ENCODE assay signal across 8 mouse cellular contexts in the genomic region with DNA sequence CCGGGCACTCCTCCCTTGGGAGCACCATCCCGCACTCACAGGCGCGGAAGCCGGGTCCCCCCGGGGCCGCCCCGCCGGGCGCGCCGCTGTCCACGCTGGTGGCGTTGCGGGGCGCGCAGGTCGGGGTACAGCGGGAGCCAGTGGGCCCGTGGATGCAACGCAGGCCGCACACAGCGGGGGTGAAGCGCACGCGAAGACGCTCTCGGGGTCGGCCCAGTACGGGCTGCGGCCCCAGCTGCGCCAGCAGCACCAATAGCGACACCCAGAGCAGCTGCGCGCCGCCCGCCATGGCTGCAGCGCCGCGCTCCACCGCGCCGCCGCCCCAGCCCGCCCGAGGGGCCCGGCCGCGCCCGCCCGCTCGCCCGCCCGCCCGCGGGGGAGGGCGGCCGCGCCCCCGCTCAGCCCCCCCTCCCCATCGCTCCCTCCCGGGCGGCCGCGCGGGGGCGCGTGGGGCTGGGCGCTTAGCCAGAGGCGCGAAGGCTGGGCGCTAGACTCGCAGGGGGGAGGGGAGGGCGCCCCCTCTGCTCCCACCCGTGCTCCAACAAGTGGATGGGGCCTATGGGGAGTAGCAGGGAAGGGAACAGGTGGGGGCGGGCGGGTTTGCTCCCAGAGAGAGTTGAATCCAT. TPM values are rescaled to one million over a fixed set of nuclear protein-coding genes. Genes with fewer than 3 reads are reported as not detected.
DNase-seq lines count a peak whose midpoint lies in the region; ATAC-seq and TF ChIP-seq lines count a peak whose summit lies in the region.

No protein-coding gene starts in this region.

- H3K27me3 ChIP-seq in heart, embryonic 14.5 days (ENCODE audit: control insufficient read depth, insufficient read depth, low read length) = peaks cover 93% of the 10 kb centered on the region
- peaks cover 60% of the 10 kb centered on the region for H3K27me3 ChIP-seq in limb, embryonic 14.5 days (ENCODE audit: control insufficient read depth, insufficient read depth, low read length)
- H3K27me3 ChIP-seq in neural tube, embryonic 14.5 days (ENCODE audit: control insufficient read depth, insufficient read depth, low read length) = peaks cover 70% of the 10 kb centered on the region

- DNase-seq in layer of hippocampus, adult 2 months (ENCODE audit: low spot score in 2 of 2) = no peak
- DNase-seq in layer of hippocampus, postnatal 25 days (ENCODE audit: extremely low spot score in 1 of 2, low spot score in 1 of 2) = no peak
- DNase-seq in ZHBTc4 (ENCODE audit: low read depth, low spot score) (peak; percentile 46), adipocyte (ENCODE audit: low spot score) (no peak)
- DNase-seq in limb, embryonic 14.5 days (ENCODE audit: low spot score) = no peak
- DNase-seq in frontal cortex, postnatal 25 days (ENCODE audit: low spot score in 2 of 2) = no peak

- peaks cover 5% of the 10 kb centered on the region; the same call in 1 of the 2 replicates for H3K36me3 ChIP-seq in heart, embryonic 14.5 days (ENCODE audit: control insufficient read depth, insufficient read depth, low read length)
- H3K36me3 ChIP-seq in limb, embryonic 14.5 days (ENCODE audit: control insufficient read depth, insufficient read depth, low read length) = no peaks in the 10 kb centered on the region
- no peaks in the 10 kb centered on the region for H3K36me3 ChIP-seq in neural tube, embryonic 14.5 days (ENCODE audit: control insufficient read depth, insufficient read depth, low read length)

- WGBS in heart, embryonic 14.5 days = 1% methylated on average over 62 of the region's 77 CpGs
- 5% methylated on average over 70 of the region's 77 CpGs for WGBS in limb, embryonic 14.5 days
- under 1% methylated on average over 25 of the region's 77 CpGs for WGBS in neural tube, embryonic 14.5 days

- H3K4me3 ChIP-seq in layer of hippocampus, adult 2 months = peak overlapping the region; percentile 58
- H3K4me3 ChIP-seq in heart, embryonic 14.5 days (ENCODE audit: control insufficient read depth in 1 of 2, insufficient read depth in 1 of 2, low read depth in 1 of 2, low read length in 2 of 2) = peak overlapping the region; percentile 62 to 71
- peak overlapping the region; percentile 50 for H3K4me3 ChIP-seq in limb, embryonic 14.5 days (replicated peaks; ENCODE audit: low read length)
- H3K4me3 ChIP-seq in neural tube, embryonic 14.5 days (ENCODE audit: low read depth, low read length) = peak overlapping the region; percentile 38

- peak overlapping the region; percentile 86 for H3K4me2 ChIP-seq in heart, embryonic 14.5 days (ENCODE audit: low read length)
- H3K4me2 ChIP-seq in limb, embryonic 14.5 days (replicated peaks; ENCODE audit: low read depth, low read length, severe bottlenecking) = peak overlapping the region; percentile 94
- H3K4me2 ChIP-seq in neural tube, embryonic 14.5 days (ENCODE audit: low read depth, low read length) = peak overlapping the region; percentile 81

- peak overlapping the region; percentile 78 for H3K9ac ChIP-seq in heart, embryonic 14.5 days (ENCODE audit: low read length)
- H3K9ac ChIP-seq in limb, embryonic 14.5 days (ENCODE audit: low read depth, low read length, severe bottlenecking) = peak overlapping the region; percentile 63
- peak overlapping the region; percentile 57 for H3K9ac ChIP-seq in neural tube, embryonic 14.5 days (replicated peaks; ENCODE audit: low read depth, low read length)

- peaks cover 14 to 65% of the 10 kb centered on the region in 2 experiments; a peak in 3 of 4 replicates for H3K4me1 ChIP-seq in heart, embryonic 14.5 days (ENCODE audit: control insufficient read depth in 2 of 2, insufficient read depth in 2 of 2, low read length in 2 of 2)
- H3K4me1 ChIP-seq in limb, embryonic 14.5 days (ENCODE audit: control insufficient read depth, insufficient read depth, low read length) = peaks cover 49% of the 10 kb centered on the region
- H3K4me1 ChIP-seq in neural tube, embryonic 14.5 days (ENCODE audit: control insufficient read depth, insufficient read depth, low read length) = peaks cover 24% of the 10 kb centered on the region; the same call in 1 of the 2 replicates

- peak overlapping the region; percentile 79 for H3K27ac ChIP-seq in layer of hippocampus, adult 2 months
- H3K27ac ChIP-seq in heart, embryonic 14.5 days (replicated peaks in 1 of 2; ENCODE audit: control insufficient read depth in 1 of 2, insufficient read depth in 1 of 2, low read depth in 2 of 2, low read length in 2 of 2) = peak overlapping the region; percentile 71 to 82
- 0 out of 2 replicates have a peak overlapping the region, but pooled peaks have one; percentile 30 for H3K27ac ChIP-seq in limb, embryonic 14.5 days (replicated peaks; ENCODE audit: low read depth, low read length)
- H3K27ac ChIP-seq in neural tube, embryonic 14.5 days (ENCODE audit: low read depth, low read length) = no peak overlapping the region

- no peaks in the 10 kb centered on the region for H3K9me3 ChIP-seq in heart, embryonic 14.5 days (ENCODE audit: control insufficient read depth, low read length)
- H3K9me3 ChIP-seq in limb, embryonic 14.5 days (ENCODE audit: control insufficient read depth, low read length) = no peaks in the 10 kb centered on the region
- no peaks in the 10 kb centered on the region for H3K9me3 ChIP-seq in neural tube, embryonic 14.5 days (ENCODE audit: control insufficient read depth, low read length)

- no peak for TF ChIP-seq CTCF in layer of hippocampus, adult 2 months (conservative IDR thresholded peaks at IDR 0.05)

- peak; percentile 2; the same call in 1 of the 2 replicates for ATAC-seq in heart, embryonic 14.5 days (ENCODE audit: insufficient number of reproducible peaks, insufficient read depth, low FRiP score, low read depth)
- no peak for ATAC-seq in limb, embryonic 14.5 days (ENCODE audit: low FRiP score, low read depth)
- ATAC-seq in neural tube, embryonic 14.5 days (ENCODE audit: low read depth) = no peak

- TF ChIP-seq POLR2A in limb, embryonic 14.5 days (IDR thresholded peaks at IDR 0.05; ENCODE audit: borderline replicate concordance, extremely low read depth, insufficient read depth, insufficient read length) = no peak

RNA-seq across cellular contexts. Expression of gene Ltbp4, which starts 4.1 kb away (rescaled TPM):
- 10 to 100 TPM; 54.5 to 54.8 TPM for total RNA-seq in layer of hippocampus, adult 2 months (2021)
- 10 to 100 TPM; 47.2 to 61.7 TPM for total RNA-seq in layer of hippocampus, postnatal 25 days (2021)
- polyA plus RNA-seq in heart, embryonic 14.5 days (2014; fragmentation: Nextera tagmentation; extraction: Ambion mirVana) = 47.7 and 55.1 TPM in 2 replicates
- 86.0 and 107 TPM in 2 replicates for polyA plus RNA-seq in limb, embryonic 14.5 days (2012; rRNA removed)
- polyA plus RNA-seq in limb, embryonic 14.5 days (2014; fragmentation: Nextera tagmentation; extraction: Ambion mirVana) = 54.3 and 57.1 TPM in 2 replicates
- polyA plus RNA-seq in neural tube, embryonic 14.5 days (2014; fragmentation: Nextera tagmentation; extraction: Ambion mirVana) = 5.8 and 11.5 TPM in 2 replicates

RNA-seq across cellular contexts. Expression of gene Shkbp1, which starts 22.4 kb away (rescaled TPM):
- 10 to 100 TPM; 29.4 to 42.9 TPM for total RNA-seq in layer of hippocampus, adult 2 months (2021)
- total RNA-seq in layer of hippocampus, postnatal 25 days (2021) = 10 to 100 TPM; 19.7 to 30.4 TPM
- polyA plus RNA-seq in heart, embryonic 14.5 days (2014; fragmentation: Nextera tagmentation; extraction: Ambion mirVana) = 18.3 and 22.0 TPM in 2 replicates
- polyA plus RNA-seq in limb, embryonic 14.5 days (2012; rRNA removed) = 58.7 and 80.6 TPM in 2 replicates
- 30.5 and 35.5 TPM in 2 replicates for polyA plus RNA-seq in limb, embryonic 14.5 days (2014; fragmentation: Nextera tagmentation; extraction: Ambion mirVana)
- polyA plus RNA-seq in neural tube, embryonic 14.5 days (2014; fragmentation: Nextera tagmentation; extraction: Ambion mirVana) = 29.6 and 35.6 TPM in 2 replicates

RNA-seq across cellular contexts. Expression of gene Gm20479, which starts 23.8 kb away (rescaled TPM):
- total RNA-seq in layer of hippocampus, adult 2 months (2021) = not detected
- total RNA-seq in layer of hippocampus, postnatal 25 days (2021) = not detected
- not detected in 2 replicates for polyA plus RNA-seq in heart, embryonic 14.5 days (2014; fragmentation: Nextera tagmentation; extraction: Ambion mirVana)
- 0.32 TPM in 1 of 2 replicates, not detected in the other for polyA plus RNA-seq in limb, embryonic 14.5 days (2012; rRNA removed)
- polyA plus RNA-seq in limb, embryonic 14.5 days (2014; fragmentation: Nextera tagmentation; extraction: Ambion mirVana) = not detected in 2 replicates
- not detected in 2 replicates for polyA plus RNA-seq in neural tube, embryonic 14.5 days (2014; fragmentation: Nextera tagmentation; extraction: Ambion mirVana)
